Mouse (Mus musculus): ENCODE results near the gene Fxyd3. TPM values are rescaled to one million over a fixed set of nuclear protein-coding genes. Genes with fewer than 3 reads are reported as not detected.

Fxyd3 gene
- total RNA-seq, 1 experiment, result 3.2 TPM

GRCm38 (mm10) chr7:31122641-31123631, 46.4 kb upstream of the Fxyd3 start:
- no peak for TF ChIP-seq ZNF384 (IDR thresholded peaks at IDR 0.05; ENCODE audit: low read depth, low read length)
- Histone ChIP-seq H3K9me3 (ENCODE audit: control insufficient read depth, insufficient read depth, low read depth, low read length) (no peaks in the 10 kb centered on the region), H3K9ac (ENCODE audit: insufficient read depth, low read depth, low read length, poor library complexity, severe bottlenecking) (no peak overlapping the region), H3K4me3 (ENCODE audit: insufficient read depth in 1 of 2, low read depth in 1 of 2, low read length in 2 of 2, poor library complexity in 1 of 2, severe bottlenecking in 1 of 2) (no peak overlapping the region), H3K27ac (ENCODE audit: insufficient read depth, low read depth, low read length, poor library complexity, severe bottlenecking) (no peak overlapping the region), H3K36me3 (ENCODE audit: control insufficient read depth, insufficient read depth, low read length, poor library complexity, severe bottlenecking) (no peaks in the 10 kb centered on the region), H3K4me1 (ENCODE audit: control insufficient read depth in 2 of 2, insufficient read depth in 2 of 2, low read length in 2 of 2, poor library complexity in 1 of 2) (peaks cover 0 to 5% of the 10 kb centered on the region in 2 experiments; a peak in 1 of 4 replicates)
- no peak for DNase-seq (ENCODE audit: low read depth, low spot score)
- in situ Hi-C loops (cut with MboI; ENCODE audit: low sequenced_read_pairs in 2 of 2, unreplicated experiment in 2 of 2), result no loop called here

GRCm38 (mm10) chr7:31119556-31119955, 43.1 kb upstream of the Fxyd3 start:
- TF ChIP-seq ZC3H11A (IDR thresholded peaks at IDR 0.05; ENCODE audit: borderline replicate concordance, low read depth, low read length) (no peak), CHD2 (IDR thresholded peaks at IDR 0.05; ENCODE audit: low read depth, low read length) (no peak), HCFC1 (IDR thresholded peaks at IDR 0.05; ENCODE audit: borderline replicate concordance, insufficient read depth, low read length) (no peak), MAFK (IDR thresholded peaks at IDR 0.05; ENCODE audit: insufficient read depth, low read depth, low read length) (no peak), ZNF384 (IDR thresholded peaks at IDR 0.05; ENCODE audit: low read depth, low read length) (no peak)
- Histone ChIP-seq H3K36me3 (ENCODE audit: control insufficient read depth, insufficient read depth, low read length, poor library complexity, severe bottlenecking) (no peaks in the 10 kb centered on the region), H3K9ac (ENCODE audit: insufficient read depth, low read depth, low read length, poor library complexity, severe bottlenecking) (no peak overlapping the region), H3K27ac (ENCODE audit: insufficient read depth, low read depth, low read length, poor library complexity, severe bottlenecking) (no peak overlapping the region), H3K9me3 (ENCODE audit: control insufficient read depth, insufficient read depth, low read depth, low read length) (no peaks in the 10 kb centered on the region), H3K4me1 (ENCODE audit: control insufficient read depth in 2 of 2, insufficient read depth in 2 of 2, low read length in 2 of 2, poor library complexity in 1 of 2) (peaks cover 0 to 18% of the 10 kb centered on the region in 2 experiments; a peak in 2 of 4 replicates), H3K4me3 (ENCODE audit: insufficient read depth in 1 of 2, low read depth in 1 of 2, low read length in 2 of 2, poor library complexity in 1 of 2, severe bottlenecking in 1 of 2) (no peak overlapping the region)
- in situ Hi-C loops (cut with MboI; ENCODE audit: low sequenced_read_pairs in 2 of 2, unreplicated experiment in 2 of 2), result no loop called here
- no peak for DNase-seq (ENCODE audit: low read depth, low spot score)

GRCm38 (mm10) chr7:31118486-31118885, 42.0 kb upstream of the Fxyd3 start:
- H3K4me3 ChIP-seq (ENCODE audit: insufficient read depth in 1 of 2, low read depth in 1 of 2, low read length in 2 of 2, poor library complexity in 1 of 2, severe bottlenecking in 1 of 2), result no peak overlapping the region
- no peaks in the 10 kb centered on the region for H3K36me3 ChIP-seq (ENCODE audit: control insufficient read depth, insufficient read depth, low read length, poor library complexity, severe bottlenecking)
- no peak overlapping the region for H3K27ac ChIP-seq (ENCODE audit: insufficient read depth, low read depth, low read length, poor library complexity, severe bottlenecking)
- no peak for TF ChIP-seq ZNF384 (IDR thresholded peaks at IDR 0.05; ENCODE audit: low read depth, low read length)
- DNase-seq (ENCODE audit: low read depth, low spot score), result no peak
- in situ Hi-C loops (cut with MboI; ENCODE audit: low sequenced_read_pairs in 2 of 2, unreplicated experiment in 2 of 2), result no loop called here
- H3K4me1 ChIP-seq (ENCODE audit: control insufficient read depth in 2 of 2, insufficient read depth in 2 of 2, low read length in 2 of 2, poor library complexity in 1 of 2), result peaks cover 0 to 16% of the 10 kb centered on the region in 2 experiments; a peak in 2 of 4 replicates
- H3K9me3 ChIP-seq (ENCODE audit: control insufficient read depth, insufficient read depth, low read depth, low read length), result no peaks in the 10 kb centered on the region
- H3K9ac ChIP-seq (ENCODE audit: insufficient read depth, low read depth, low read length, poor library complexity, severe bottlenecking), result no peak overlapping the region

GRCm38 (mm10) chr7:31117465-31117864, 41.0 kb upstream of the Fxyd3 start:
- TF ChIP-seq HCFC1 (IDR thresholded peaks at IDR 0.05; ENCODE audit: borderline replicate concordance, insufficient read depth, low read length) (no peak), ZC3H11A (IDR thresholded peaks at IDR 0.05; ENCODE audit: borderline replicate concordance, low read depth, low read length) (no peak), CHD2 (IDR thresholded peaks at IDR 0.05; ENCODE audit: low read depth, low read length) (no peak), MAFK (IDR thresholded peaks at IDR 0.05; ENCODE audit: insufficient read depth, low read depth, low read length) (no peak), ZNF384 (IDR thresholded peaks at IDR 0.05; ENCODE audit: low read depth, low read length) (no peak)
- H3K9ac ChIP-seq (ENCODE audit: insufficient read depth, low read depth, low read length, poor library complexity, severe bottlenecking), result no peak overlapping the region; the same call in 1 of the 2 replicates
- in situ Hi-C loops (cut with MboI; ENCODE audit: low sequenced_read_pairs in 2 of 2, unreplicated experiment in 2 of 2), result no loop called here

More at GRCm38 (mm10) chr7:31117465-31117864, 41.0 kb upstream of the Fxyd3 start:
- Histone ChIP-seq H3K4me1 (ENCODE audit: control insufficient read depth in 2 of 2, insufficient read depth in 2 of 2, low read length in 2 of 2, poor library complexity in 1 of 2) (peaks cover 0 to 16% of the 10 kb centered on the region in 2 experiments; a peak in 2 of 4 replicates), H3K9me3 (ENCODE audit: control insufficient read depth, insufficient read depth, low read depth, low read length) (no peaks in the 10 kb centered on the region), H3K27ac (ENCODE audit: insufficient read depth, low read depth, low read length, poor library complexity, severe bottlenecking) (no peak overlapping the region), H3K36me3 (ENCODE audit: control insufficient read depth, insufficient read depth, low read length, poor library complexity, severe bottlenecking) (no peaks in the 10 kb centered on the region), H3K4me3 (ENCODE audit: insufficient read depth in 1 of 2, low read depth in 1 of 2, low read length in 2 of 2, poor library complexity in 1 of 2, severe bottlenecking in 1 of 2) (no peak overlapping the region; a peak in 1 of 4 replicates)
- DNase-seq (ENCODE audit: low read depth, low spot score), result no peak
